Mouse (Mus musculus) kidney, adult 8-10 months (tissue): ENCODE data around the gene Pmf1.
"Not testable (repeated sequence)": the region's sequence is repeated elsewhere in the genome, so short reads cannot be mapped to it uniquely, and the experiment has no call there.

Source experiments
- DNase-seq, 2 experiments: peaks; one replicate each; pipeline ENCODE4 v3.0.0; 2022

Pmf1 gene

GRCm38 (mm10) chr3:88437454-88437853 lies 27.3 kb upstream of the Pmf1 start:
- peak; percentile 52 to 59 for DNase-seq

- no peak for DNase-seq
Measured at GRCm38 (mm10) chr3:88436395-88437201, 26.5 kb upstream of the Pmf1 start.

DNA sequence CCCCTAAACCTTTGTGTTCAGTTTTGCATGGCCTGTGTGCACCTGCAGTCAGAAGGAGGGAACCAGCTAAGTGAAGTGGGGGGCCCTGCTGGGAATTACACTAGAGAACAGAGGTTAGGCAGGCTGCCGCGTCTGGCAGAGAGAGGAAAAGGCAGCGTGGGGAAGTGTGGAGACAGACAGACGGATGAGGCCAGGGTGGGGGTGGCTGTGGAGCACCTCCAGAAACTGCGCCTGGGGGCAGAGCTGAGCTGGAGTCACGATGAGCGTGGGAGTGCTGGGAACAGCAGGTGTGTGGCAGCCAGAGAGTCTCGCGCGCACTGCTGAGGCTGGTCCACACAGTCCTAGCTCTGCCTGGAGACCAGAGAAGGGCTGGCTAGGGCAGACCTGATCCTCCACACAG lies 25.4 kb upstream of the Pmf1 start:
- no peak for DNase-seq

- DNase-seq = not testable (repeated sequence)
Measured at GRCm38 (mm10) chr3:88428639-88429038, 18.5 kb upstream of the Pmf1 start.

GRCm38 (mm10) chr3:88427342-88427905 lies 17.3 kb upstream of the Pmf1 start:
- DNase-seq = no peak

- peak in 1 of 2 experiments; percentile 49 for DNase-seq
Measured at GRCm38 (mm10) chr3:88425708-88426420, 15.7 kb upstream of the Pmf1 start.

DNA sequence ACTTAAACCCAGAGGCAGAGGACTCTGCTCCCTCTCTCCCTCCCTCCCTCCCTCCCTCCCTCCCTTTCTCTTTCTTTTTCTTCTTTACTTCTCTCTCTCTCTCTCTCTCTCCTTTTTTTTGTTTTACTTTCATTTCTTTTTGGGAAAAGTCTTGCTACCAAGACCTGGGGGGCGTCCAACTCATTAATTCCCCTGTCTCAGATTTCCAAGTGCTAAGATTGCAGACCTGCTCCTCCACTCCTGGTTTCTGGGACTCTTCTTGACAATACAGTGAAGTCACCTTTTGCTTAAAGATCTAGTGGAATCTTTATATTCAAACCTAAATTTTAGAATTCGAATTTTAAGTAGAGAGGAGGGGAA lies 15.2 kb upstream of the Pmf1 start:
- no peak for DNase-seq

- DNase-seq = peak; percentile 97 to 98
Measured at GRCm38 (mm10) chr3:88424605-88425329, 14.6 kb upstream of the Pmf1 start, which contains the start of gene Slc25a44. Slc25a44 (minus strand) TSS chr3:88425139.

DNA sequence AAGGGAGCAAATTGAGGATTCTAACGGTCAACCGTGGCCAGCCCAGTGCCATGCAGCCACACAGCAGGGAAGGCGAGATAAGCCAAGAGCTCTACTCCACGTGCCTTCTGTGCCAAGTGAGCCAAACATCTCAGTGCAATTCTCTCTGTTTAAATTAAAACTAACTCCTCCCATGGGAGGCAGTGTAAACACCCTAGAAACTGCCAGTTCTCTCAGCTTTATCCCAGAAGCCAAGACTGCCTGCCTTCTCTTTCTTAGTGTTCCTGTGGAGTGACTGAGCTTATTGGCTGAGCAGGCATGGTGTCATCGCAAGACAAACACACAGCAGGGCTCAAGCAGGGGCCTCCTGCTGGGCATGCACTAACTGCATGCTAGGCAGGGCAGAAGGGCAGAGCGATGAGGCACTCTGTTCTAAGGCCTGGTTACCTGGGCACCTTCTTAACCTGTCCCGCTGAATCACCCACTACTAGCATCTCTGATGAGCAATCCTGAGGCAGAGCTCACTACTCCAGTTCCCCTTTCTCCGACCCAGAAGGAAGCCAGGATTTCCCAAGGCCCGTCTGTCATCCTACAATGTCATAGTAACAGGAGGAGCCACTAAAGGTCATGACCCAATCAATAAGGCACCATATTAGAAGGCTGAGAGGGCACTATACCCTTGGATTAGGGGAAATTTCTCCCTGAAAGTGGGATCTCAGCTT lies 12.0 kb upstream of the Pmf1 start:
- DNase-seq = peak; percentile 52 to 64

DNA sequence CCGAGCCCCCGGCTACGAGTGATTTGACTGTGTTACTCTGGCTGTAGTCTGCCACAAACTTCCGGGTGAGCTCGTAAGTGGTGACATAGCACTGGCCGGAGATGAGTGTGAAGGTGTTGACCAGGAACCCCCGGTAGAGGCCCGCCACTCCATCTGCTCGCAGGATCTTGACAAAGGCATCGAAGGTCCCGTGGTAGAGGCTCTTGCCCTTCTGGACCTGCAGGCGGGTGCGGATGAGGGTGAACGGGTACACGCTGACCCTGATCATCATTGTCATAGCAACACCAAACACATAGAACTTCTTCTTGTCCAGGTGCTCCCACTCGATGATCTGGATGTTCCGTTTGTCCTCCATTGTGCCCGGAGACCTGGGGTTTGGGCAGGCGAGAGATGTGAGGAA lies 10.6 kb upstream of the Pmf1 start:
- DNase-seq = peak in 1 of 2 experiments; percentile 45

DNA sequence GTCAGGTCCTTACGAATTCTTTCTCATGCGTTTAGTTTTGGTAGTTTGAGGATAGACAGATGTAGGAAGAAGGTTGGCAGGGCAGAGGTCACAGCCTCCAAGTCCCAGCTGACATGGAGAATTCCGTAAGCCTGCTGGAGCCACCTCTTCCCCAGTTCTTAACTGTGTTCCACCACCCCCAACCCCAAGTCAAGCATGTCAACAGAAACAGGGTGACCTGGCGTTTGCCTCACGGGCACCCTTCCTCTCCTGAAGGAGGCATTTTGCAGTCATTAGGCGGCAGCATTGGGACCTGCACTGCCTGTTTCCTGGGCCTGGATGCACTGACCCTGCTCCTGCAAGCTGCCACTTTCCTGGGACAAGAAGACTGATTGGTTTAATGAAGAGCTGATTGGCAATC lies 7.9 kb upstream of the Pmf1 start:
- no peak for DNase-seq

- DNase-seq = no peak
Measured at GRCm38 (mm10) chr3:88415668-88416067, 5.5 kb upstream of the Pmf1 start.

GRCm38 (mm10) chr3:88412636-88413035 lies 2.5 kb upstream of the Pmf1 start:
- no peak for DNase-seq

DNA sequence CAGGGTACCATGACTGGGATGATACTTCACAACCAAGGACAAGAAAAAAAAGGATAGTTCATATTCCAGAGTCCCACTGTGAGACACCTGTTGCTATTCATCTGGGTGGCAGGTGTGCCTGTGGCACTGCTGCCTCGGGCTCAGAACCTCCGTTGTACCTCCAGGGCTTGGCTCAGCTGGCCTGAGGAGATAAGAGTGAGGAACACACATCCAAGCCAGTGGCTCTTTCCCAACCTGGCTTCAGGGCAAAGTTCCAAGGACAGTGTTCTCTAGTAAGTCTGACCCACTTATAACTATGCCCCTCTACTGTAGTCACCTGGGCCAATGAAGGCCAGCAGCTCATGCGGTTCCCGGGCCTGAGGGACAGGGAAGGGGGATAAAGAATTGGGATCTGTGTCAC lies 1.6 kb upstream of the Pmf1 start:
- DNase-seq = no peak

DNA sequence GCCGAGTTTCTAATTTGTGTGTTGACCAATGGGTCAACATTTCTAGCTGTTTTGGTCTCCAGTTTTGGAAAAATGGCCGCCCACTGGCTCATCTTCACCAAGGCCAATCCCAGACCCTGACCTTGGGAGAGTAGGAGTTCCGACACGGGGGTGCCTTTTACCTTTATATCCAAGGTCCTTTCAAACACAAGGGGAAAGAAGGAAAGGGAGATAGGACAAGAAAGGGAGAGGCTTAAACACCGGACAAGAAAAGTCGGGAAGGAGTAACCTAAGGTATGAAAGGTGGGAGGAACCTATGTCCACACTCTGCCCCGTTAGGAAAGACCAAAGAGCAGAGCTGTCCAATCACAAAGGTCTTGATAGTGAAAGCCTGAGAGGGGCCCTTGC lies 507 bp upstream of the Pmf1 start:
- DNase-seq = no peak

DNA sequence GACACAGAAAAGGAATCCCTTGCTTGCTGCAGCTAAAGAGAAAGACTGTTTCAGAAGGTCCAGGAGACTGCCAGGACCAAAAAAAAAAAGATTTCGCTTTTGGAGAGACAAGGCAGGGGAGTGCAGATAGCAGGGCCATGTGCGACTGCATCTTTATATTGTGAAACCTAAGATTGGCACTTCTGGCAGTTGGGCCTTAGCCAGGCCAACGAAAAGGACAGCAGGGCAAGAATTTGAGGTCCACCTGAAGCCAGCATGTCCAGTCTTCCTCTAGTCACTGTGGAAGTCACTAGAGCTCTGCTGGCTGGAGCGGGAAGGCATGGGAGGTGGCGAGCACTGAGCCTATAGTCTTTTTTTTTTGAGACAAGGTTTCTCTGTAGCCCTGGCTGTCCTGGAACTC lies 1.2 kb downstream of the Pmf1 start:
- DNase-seq = no peak

DNA sequence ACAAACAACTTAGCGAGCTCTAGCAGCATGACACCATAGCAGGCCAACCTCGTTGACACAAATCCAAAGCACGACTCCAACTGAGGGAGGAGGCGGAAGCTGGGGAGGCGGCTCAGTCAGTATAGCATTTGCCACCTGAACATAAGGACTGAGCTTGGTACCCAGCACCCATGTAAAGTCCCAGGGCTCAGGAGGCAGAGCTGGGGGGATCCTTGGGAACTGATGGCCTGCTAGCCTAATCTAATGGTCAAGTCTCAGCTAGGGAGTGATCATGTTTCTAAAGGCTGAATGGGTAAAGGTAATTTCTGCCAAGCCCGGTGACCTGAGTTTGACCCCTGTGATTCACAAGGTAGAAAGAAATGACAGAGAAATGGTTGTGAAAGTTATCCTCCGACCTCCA lies 2.6 kb downstream of the Pmf1 start:
- no peak for DNase-seq

DNA sequence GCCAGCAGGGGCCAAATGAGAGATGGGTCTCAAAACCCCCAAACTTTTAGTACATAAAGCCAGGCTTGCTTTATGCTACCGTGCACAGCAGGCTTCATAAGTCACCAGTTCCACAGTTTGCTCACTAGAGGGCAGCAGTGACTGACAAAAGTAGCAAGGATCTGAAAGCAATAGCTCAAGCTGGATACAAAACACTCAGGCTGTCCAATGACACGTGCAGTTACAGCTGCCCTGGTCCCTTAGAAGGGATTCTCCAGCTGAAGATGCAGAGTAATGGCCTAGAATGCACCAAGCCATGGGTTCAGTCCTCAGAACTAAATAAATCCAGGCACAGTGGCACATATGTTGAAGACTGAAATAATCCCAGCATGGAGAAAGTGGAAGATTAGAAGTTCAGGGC lies 3.0 kb downstream of the Pmf1 start:
- DNase-seq = peak; percentile 50 to 71

- DNase-seq = no peak
Measured at GRCm38 (mm10) chr3:88403522-88404230, 6.5 kb downstream of the Pmf1 start.

DNA sequence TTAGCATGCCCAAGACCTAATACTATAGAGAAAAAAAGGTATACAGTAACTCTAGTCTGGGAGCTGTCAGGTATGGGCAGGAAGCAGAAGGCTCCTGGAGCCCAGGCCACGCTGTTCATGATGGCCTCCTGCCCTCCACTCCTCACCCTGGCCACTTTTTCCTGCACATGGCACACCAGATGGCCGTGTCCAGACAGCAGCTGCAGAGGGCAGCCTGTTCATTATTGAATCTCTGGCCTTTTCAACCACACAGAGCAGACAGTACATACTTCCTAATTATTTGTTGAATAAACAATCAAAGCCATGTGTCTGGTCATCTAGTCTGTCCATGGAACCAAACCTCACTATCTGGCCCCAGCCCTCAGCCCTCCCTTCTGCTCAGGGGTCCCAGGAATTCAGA lies 11.5 kb downstream of the Pmf1 start:
- no peak for DNase-seq

- DNase-seq = no peak
Measured at GRCm38 (mm10) chr3:88395742-88396141, 14.4 kb downstream of the Pmf1 start.

- no peak for DNase-seq
Measured at GRCm38 (mm10) chr3:88395288-88395687, 14.8 kb downstream of the Pmf1 start.
